Mouse (Mus musculus) T-helper 17 cell (primary cell): ENCODE measurements around the gene Olfr871.
"Not testable (repeated sequence)": the region's sequence is repeated elsewhere in the genome, so short reads cannot be mapped to it uniquely, and the experiment has no call there.

Source experiments
- in situ Hi-C, 2 experiments: fragments of 300-600 bp; cut with MboI, MseI; formaldehyde crosslinking; loops; 1 replicate in 1 of 2; 2 replicates in 1 of 2; pipeline ENCODE4 v1.15.1; 2025; ENCODE audit warnings: high pct_unique_total_duplicates in 2 of 2

Gene Olfr871

DNA sequence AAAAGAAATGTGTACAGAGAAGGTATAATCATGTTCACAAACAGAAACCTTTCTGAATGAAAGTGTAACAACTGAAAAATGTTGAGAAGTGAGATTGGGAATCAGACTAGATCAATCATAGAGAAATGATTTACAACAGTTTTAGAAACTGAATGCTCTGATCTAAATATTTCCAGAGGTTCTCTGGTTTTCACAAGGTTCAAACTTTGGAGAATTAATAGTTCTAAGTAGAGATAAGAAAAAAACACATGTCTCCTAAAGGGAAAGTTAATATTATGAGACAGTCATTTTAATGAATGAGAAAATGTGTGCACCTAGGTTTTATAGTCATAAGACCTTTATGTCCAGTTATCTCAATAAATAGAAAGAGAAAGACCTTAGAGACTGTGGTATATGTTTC is at the start of gene Olfr871:
Gene Olfr871 (plus strand): TSS at position 301 of the 400 bp plus-strand sequence.
- in situ Hi-C loops: no loop called here

DNA sequence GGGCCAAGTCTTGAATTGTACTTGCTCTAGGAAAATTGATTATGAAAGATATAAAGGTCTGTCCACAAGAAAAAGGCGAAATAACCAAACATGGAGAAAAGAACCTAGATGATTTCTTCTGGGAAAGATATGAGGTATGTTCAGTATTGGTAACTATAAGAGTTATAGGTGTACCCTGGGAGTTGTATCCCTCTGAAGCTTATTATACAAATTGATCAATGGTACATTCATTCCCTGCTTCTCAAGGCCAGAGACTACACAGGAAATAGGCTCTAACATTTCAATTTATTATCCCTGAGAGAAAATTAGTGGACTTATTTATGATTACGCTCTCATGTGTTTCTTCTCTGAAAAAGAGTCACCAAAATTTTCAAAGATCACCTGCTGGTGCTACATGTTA is 38.0 kb upstream of the Olfr871 start, which contains the start of gene Olfr870:
Gene Olfr870 (minus strand): TSS at position 101 of the 400 bp plus-strand sequence.
- in situ Hi-C loops: no loop called here

GRCm38 (mm10) chr9:20179463-20179862 is 32.5 kb upstream of the Olfr871 start:
- in situ Hi-C loops: no loop called here

GRCm38 (mm10) chr9:20202131-20202530 is 9.9 kb upstream of the Olfr871 start:
- in situ Hi-C loops: no loop called here

- in situ Hi-C loops: not testable (repeated sequence)
Measured at GRCm38 (mm10) chr9:20203413-20203984, 8.5 kb upstream of the Olfr871 start.

DNA sequence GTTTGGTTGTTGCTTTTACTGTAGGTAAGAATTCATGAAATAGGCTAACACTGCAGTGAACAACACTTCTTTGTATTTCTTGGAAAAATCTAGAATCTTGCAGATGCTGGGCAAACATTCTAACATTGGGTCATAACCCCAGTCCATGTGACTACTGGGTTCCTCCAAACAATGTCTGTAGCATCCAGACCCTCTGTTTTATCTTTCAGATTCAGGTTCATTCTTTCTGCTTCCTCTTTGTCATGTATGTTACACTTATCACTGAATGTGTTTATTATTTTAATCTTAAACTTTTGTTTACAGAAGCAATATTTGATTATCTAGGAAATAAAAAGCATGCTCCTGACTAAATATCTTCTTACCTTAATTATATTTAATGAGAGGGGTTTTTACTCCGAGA is 1.2 kb upstream of the Olfr871 start:
- in situ Hi-C loops: no loop called here

DNA sequence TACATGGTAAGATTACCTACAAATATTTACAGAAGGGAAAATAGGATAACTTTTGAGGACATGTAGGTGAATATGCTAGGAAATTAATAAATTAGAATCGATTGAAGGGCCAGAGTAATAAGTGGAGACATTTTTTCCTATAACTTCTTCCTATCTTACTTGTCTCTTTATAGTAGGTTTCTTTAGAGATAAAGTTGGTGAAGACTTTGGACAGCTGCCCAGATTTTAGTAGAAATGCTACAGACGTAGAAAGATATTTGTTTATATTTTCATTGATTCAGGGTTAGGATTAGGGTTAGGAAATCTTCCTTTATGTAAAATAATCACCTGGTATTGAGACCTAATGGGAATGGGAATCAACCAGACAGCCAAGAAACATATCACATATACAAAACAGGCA is 530 bp upstream of the Olfr871 start:
- in situ Hi-C loops: no loop called here

DNA sequence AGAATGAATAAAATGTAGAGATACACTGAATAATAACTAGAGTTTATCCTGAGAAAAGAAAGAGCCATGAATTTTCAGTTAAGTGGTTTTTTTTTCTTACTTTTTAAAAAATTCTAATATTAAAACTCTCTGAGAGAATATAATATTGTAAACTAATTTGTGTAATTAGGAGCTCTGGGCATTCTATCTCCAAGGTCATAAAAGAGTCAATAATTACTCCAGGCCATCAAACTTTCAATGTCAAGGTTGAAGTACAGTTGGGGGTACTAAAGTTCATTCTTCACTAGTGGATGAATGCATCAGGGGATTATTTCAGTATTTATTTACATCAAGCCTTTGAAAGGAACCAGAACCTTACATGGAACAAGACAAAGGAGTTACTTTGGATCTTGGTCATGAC is 24.8 kb downstream of the Olfr871 start, which contains the start of gene Olfr872:
Gene Olfr872 (plus strand): TSS at position 301 of the 400 bp plus-strand sequence.
- in situ Hi-C loops: no loop called here

- in situ Hi-C loops: no loop called here
Measured at GRCm38 (mm10) chr9:20237378-20237777, 25.4 kb downstream of the Olfr871 start.
